Mouse (Mus musculus) brain, embryonic 14.5 days (tissue): Measurements from ENCODE around the gene Nkrf.
"Not testable (repeated sequence)": the region's sequence is repeated elsewhere in the genome, so short reads cannot be mapped to it uniquely, and the experiment has no call there.

Experiments
- CTCF ChIP-seq: fragments of 200-500 bp; IDR thresholded peaks from 2 replicates; pipeline ENCODE4 v1.5.1; 2012; ENCODE audit warnings: inconsistent platforms, mild to moderate bottlenecking, moderate library complexity, borderline replicate concordance; ENCODE audit not compliant: insufficient read depth, insufficient read length; ENCODE audit errors: extremely low read depth
- POLR2A ChIP-seq: fragments of 200-500 bp; IDR thresholded peaks from 2 replicates; pipeline ENCODE4 v1.6.1; 2012; ENCODE audit warnings: mild to moderate bottlenecking, inconsistent platforms, borderline replicate concordance; ENCODE audit not compliant: poor library complexity, insufficient read depth, insufficient read length, severe bottlenecking; ENCODE audit errors: extremely low read depth

DNA sequence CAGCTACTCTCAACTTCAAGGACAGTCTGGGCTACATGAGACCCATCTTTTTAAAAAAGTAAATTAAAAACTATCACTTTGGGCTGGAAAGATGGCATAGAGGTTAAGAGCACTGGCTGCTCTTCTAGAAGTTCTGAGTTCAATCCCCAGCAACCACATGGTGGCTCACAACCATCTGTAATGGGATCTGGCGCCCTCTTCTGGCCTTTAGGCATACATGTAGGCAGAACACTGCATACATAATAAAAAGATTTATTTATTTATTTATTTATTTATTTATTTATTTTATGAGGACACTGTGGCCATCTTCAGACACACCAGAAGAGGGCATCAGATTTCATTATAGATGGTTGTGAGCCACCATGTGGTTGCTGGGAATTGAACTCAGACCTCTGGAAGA is 3.8 kb downstream of the Nkrf start:
- TF ChIP-seq CTCF, result 0 out of 2 replicates have a peak, but pooled peaks have one; percentile 1
- TF ChIP-seq POLR2A, result not testable (repeated sequence)
